Mouse (Mus musculus): ENCODE measurements around the gene Gm49396. TPM values are rescaled to one million over a fixed set of nuclear protein-coding genes. Genes with fewer than 3 reads are reported as not detected.

Gene Gm49396
- polyA plus RNA-seq, 1 experiment: 1.9 TPM

DNA sequence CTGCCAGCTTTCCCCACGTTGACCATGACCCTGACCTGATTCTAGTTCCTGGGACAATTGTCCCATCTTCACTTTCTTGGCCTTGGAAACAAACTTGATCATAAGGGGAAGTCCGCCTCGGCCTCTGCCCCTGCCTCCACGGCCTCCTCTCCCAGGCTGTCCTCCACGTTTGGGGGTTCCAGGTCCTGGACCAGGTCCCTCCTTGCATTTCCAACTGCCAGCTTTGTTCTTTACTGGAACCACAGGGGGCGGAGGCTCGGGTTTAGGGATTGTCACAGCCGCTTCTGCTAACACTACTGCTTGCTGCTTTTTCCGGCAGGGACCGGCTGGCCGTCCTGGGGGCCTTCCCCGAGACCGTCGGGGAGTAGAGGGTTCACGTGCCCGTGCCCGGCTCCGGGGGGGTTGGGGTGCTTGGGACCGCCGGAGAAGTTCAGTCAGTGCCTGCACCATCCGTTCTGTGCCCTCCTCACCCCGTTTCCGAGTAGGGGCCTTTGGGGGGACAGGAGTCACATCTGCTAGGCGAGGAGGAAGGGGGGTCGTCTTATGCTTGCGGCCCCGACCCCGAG is 23.4 kb downstream of the Gm49396 start:
- Histone ChIP-seq H3K4me3 (ENCODE audit: low read depth, low read length) (no peak overlapping the region), H3K27ac (ENCODE audit: insufficient read depth, low read length) (no peak overlapping the region), H3K9me3 (replicated peaks; ENCODE audit: control insufficient read depth, insufficient read depth, low read length, poor library complexity, severe bottlenecking) (no peaks in the 10 kb centered on the region), H3K36me3 (ENCODE audit: control insufficient read depth, insufficient read depth, low read length, poor library complexity, severe bottlenecking) (peaks cover 41% of the 10 kb centered on the region), H3K27me3 (ENCODE audit: control insufficient read depth, insufficient read depth, low read length, poor library complexity, severe bottlenecking) (no peaks in the 10 kb centered on the region), H3K9ac (ENCODE audit: low read depth, poor library complexity, severe bottlenecking) (peak overlapping the region; percentile 98; the same call in 1 of the 2 replicates), H3K4me1 (ENCODE audit: control insufficient read depth, insufficient read depth, low read length) (peaks cover 3% of the 10 kb centered on the region)
- TF ChIP-seq POLR2A (IDR thresholded peaks at IDR 0.05; ENCODE audit: insufficient read depth, low read length) (no peak), CTCF (IDR thresholded peaks at IDR 0.05; ENCODE audit: low read depth, low read length) (no peak), EP300 (IDR thresholded peaks at IDR 0.05; ENCODE audit: insufficient read depth, low read depth, low read length) (no peak)

DNA sequence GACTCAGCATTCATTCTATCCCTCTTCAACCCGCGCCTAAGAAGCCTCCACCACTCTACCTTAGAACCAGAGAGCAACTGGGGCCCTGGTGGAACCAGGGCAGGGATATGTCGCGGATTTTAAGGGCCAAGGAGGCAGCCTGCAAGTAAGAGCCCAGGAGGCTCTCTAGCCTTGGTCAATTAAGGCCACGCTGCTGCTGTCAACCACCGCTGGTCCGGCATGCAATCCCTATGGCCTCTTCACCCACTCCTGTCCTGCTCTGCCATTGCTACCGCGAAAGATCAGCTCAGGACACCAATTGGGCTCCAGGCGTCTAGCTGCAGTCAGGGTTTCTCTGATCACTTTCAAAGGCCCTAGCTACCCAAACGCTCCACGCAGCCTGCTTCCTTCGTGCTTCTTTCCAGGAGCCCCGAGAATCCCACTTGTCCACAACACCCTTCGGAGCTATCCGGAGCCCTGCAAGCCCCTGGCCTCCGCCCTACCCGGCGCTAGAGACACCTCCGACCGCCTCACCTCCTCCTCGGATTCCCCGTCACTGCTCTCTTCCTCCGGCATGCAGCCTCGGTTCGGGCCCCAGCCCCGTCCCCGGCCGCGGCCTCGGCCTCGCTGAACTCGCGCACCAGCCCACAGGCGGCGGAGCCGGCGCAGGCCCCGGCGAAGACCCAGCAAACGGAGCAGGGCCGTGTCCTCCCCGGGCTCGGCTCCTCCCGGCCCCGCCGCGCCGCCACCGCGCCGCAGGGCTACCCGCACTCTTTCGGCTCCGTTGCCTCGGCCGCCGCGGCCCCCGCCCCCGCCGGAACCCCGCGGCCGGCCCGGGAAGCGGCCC is 24.9 kb downstream of the Gm49396 start:
- H3K27ac ChIP-seq (ENCODE audit: insufficient read depth, low read length): peak overlapping the region; percentile 38; the same call in 1 of the 2 replicates

DNA sequence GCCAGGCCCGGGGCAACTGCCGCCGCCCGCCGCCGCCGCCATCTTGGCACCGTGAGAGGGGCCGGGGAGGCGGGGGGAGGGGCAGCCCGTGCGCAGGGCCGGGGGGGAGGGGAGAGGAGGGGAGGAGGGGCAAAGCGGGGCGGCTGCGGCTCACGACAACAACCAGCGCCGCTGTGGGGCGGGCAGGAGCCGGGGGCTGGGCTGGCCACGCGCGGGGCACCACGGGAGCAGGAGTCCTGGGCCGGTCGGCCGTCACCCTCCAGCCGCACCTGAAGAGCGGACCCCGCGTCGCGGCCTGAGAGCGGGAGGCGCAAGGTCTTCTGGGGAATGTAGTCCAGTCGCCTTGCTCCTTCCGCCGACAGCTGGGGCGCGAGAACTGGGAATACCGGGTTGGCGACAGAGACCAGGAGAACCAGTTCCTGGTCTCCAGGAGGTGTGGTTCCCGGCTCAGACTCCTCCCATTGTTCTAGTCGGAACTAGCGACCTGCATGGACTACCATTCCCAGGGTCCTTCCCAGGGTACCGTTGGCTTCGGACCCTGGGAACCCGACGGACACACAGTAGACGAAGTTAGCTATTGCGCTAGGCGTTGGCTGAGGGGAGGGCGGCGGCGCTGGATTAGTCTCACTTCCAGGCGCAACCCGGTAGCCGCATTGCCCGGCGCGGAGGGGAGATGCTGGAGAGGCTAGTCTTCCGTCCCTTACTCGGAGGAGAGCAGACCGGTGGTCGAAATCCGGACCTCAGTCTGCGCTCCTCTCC is 25.7 kb downstream of the Gm49396 start, which contains the start of gene Kmt2b:
Gene Kmt2b, minus strand, starts transcription at position 51 of the 759 bp plus-strand sequence.
- peak within 1 kb of the TSS; percentile 98 for H3K9ac ChIP-seq (ENCODE audit: low read depth, poor library complexity, severe bottlenecking)
- H3K4me3 ChIP-seq (ENCODE audit: low read depth, low read length): peak within 1 kb of the TSS; percentile 100
- peaks cover 25% of the 10 kb centered on the region for H3K36me3 ChIP-seq (ENCODE audit: control insufficient read depth, insufficient read depth, low read length, poor library complexity, severe bottlenecking)
- TF ChIP-seq CTCF (IDR thresholded peaks at IDR 0.05; ENCODE audit: low read depth, low read length) (no peak), EP300 (IDR thresholded peaks at IDR 0.05; ENCODE audit: insufficient read depth, low read depth, low read length) (no peak), POLR2A (IDR thresholded peaks at IDR 0.05; ENCODE audit: insufficient read depth, low read length) (no peak)
- no peaks in the 10 kb centered on the region for H3K9me3 ChIP-seq (replicated peaks; ENCODE audit: control insufficient read depth, insufficient read depth, low read length, poor library complexity, severe bottlenecking)
- H3K4me1 ChIP-seq (ENCODE audit: control insufficient read depth, insufficient read depth, low read length): peaks cover 4% of the 10 kb centered on the region
- H3K27ac ChIP-seq (ENCODE audit: insufficient read depth, low read length): peak within 1 kb of the TSS; percentile 66
- H3K27me3 ChIP-seq (ENCODE audit: control insufficient read depth, insufficient read depth, low read length, poor library complexity, severe bottlenecking): no peaks in the 10 kb centered on the region

More for the DNA sequence above, 24.9 kb downstream of the Gm49396 start:
- Histone ChIP-seq H3K27me3 (ENCODE audit: control insufficient read depth, insufficient read depth, low read length, poor library complexity, severe bottlenecking) (no peaks in the 10 kb centered on the region), H3K9me3 (replicated peaks; ENCODE audit: control insufficient read depth, insufficient read depth, low read length, poor library complexity, severe bottlenecking) (no peaks in the 10 kb centered on the region), H3K36me3 (ENCODE audit: control insufficient read depth, insufficient read depth, low read length, poor library complexity, severe bottlenecking) (peaks cover 29% of the 10 kb centered on the region), H3K4me3 (ENCODE audit: low read depth, low read length) (peak overlapping the region; percentile 100), H3K9ac (ENCODE audit: low read depth, poor library complexity, severe bottlenecking) (peak overlapping the region; percentile 98), H3K4me1 (ENCODE audit: control insufficient read depth, insufficient read depth, low read length) (peaks cover 3% of the 10 kb centered on the region)
- no peak for TF ChIP-seq POLR2A (IDR thresholded peaks at IDR 0.05; ENCODE audit: insufficient read depth, low read length)
- TF ChIP-seq CTCF (IDR thresholded peaks at IDR 0.05; ENCODE audit: low read depth, low read length): no peak
- TF ChIP-seq EP300 (IDR thresholded peaks at IDR 0.05; ENCODE audit: insufficient read depth, low read depth, low read length): no peak

DNA sequence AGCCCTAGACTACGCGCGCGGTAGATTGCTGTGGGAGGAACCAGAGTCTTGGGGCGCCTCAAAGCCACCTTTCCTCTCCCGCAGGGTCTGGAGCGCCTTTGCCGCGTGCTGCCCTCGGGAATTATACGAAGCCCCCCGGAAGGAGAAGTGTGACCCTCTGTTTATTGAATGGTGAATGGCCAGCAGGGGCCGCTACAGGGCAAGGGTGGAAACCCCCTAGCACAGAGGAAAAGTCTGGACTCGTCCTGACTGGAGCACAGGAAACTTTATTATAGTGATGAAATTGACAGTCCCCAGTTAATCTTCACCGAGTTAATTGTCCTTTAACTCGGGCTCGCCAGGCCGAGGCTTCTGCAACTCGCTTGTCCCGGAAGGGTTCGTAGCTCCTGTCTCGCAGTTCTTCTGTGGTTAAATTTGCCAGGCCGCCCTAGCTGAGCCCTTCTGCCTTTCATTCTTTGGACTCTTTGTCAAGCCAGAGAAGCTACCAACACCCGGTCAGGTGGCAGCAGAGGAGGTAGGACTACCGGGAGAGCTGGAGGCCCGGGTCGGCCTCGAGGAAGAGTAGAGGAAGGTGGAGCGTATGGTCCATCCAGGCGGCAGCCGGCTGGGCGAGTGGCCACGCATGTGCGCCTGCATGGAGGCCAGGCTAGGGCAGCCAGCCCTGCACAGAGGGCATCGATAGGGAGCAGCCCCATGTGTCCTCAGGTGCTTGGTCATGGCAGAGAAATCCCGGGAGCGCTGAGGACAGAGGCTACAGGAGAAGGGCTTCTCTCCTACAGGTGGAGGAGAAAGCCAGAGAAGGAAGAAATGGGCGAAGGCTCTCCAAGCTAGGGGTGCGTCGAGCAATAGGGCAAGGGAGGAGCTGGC is 26.5 kb downstream of the Gm49396 start:
- H3K4me1 ChIP-seq (ENCODE audit: control insufficient read depth, insufficient read depth, low read length): peaks cover 7% of the 10 kb centered on the region
- peak overlapping the region; percentile 78 for H3K9ac ChIP-seq (ENCODE audit: low read depth, poor library complexity, severe bottlenecking)
- TF ChIP-seq EP300 (IDR thresholded peaks at IDR 0.05; ENCODE audit: insufficient read depth, low read depth, low read length): no peak
- peak; percentile 70 for TF ChIP-seq CTCF (IDR thresholded peaks at IDR 0.05; ENCODE audit: low read depth, low read length)
- no peak for TF ChIP-seq POLR2A (IDR thresholded peaks at IDR 0.05; ENCODE audit: insufficient read depth, low read length)
- H3K36me3 ChIP-seq (ENCODE audit: control insufficient read depth, insufficient read depth, low read length, poor library complexity, severe bottlenecking): peaks cover 19% of the 10 kb centered on the region
- no peaks in the 10 kb centered on the region for H3K27me3 ChIP-seq (ENCODE audit: control insufficient read depth, insufficient read depth, low read length, poor library complexity, severe bottlenecking)
- peak overlapping the region; percentile 86 for H3K4me3 ChIP-seq (ENCODE audit: low read depth, low read length)
- H3K27ac ChIP-seq (ENCODE audit: insufficient read depth, low read length): peak overlapping the region; percentile 66
- H3K9me3 ChIP-seq (replicated peaks; ENCODE audit: control insufficient read depth, insufficient read depth, low read length, poor library complexity, severe bottlenecking): no peaks in the 10 kb centered on the region

DNA sequence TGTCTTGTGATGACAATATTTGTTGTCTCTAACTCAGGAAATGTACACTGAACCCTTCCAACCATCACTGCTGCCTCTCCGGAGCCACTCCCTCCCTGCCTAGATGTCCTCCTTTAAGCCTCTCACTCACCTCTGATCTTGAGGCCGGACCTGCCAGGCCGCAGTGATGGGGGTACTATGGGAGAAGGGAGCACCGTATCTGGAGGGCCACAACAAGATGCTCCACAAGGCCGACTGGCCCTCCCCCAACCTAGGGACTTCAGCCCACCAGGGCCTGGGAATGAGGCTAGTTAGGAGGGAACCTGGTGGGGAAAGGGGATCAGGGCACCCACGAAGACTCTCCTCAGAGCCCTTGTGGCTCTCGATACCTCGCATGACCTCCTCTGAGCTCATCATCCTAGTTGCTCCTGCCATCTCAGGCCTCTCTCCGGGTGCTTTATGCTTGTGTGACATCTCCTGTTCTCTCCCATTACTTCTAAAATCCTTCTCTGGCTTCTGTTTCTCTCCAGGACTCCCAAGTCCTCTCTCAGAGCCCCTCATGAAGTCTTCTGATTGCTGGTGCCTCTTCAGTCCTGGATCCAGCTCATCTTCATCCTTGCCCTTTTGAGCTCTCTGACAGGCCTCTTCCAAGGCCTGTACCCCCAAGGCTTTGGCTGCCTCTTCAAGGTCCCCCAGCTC is 27.9 kb downstream of the Gm49396 start:
- Histone ChIP-seq H3K9ac (ENCODE audit: low read depth, poor library complexity, severe bottlenecking) (peak overlapping the region; percentile 78), H3K27ac (ENCODE audit: insufficient read depth, low read length) (no peak overlapping the region), H3K4me3 (ENCODE audit: low read depth, low read length) (no peak overlapping the region)

More for the DNA sequence above, 27.9 kb downstream of the Gm49396 start:
- Histone ChIP-seq H3K4me1 (ENCODE audit: control insufficient read depth, insufficient read depth, low read length) (peaks cover 9% of the 10 kb centered on the region), H3K27me3 (ENCODE audit: control insufficient read depth, insufficient read depth, low read length, poor library complexity, severe bottlenecking) (no peaks in the 10 kb centered on the region), H3K36me3 (ENCODE audit: control insufficient read depth, insufficient read depth, low read length, poor library complexity, severe bottlenecking) (peaks cover 5% of the 10 kb centered on the region), H3K9me3 (replicated peaks; ENCODE audit: control insufficient read depth, insufficient read depth, low read length, poor library complexity, severe bottlenecking) (no peaks in the 10 kb centered on the region)
- TF ChIP-seq EP300 (IDR thresholded peaks at IDR 0.05; ENCODE audit: insufficient read depth, low read depth, low read length) (no peak), POLR2A (IDR thresholded peaks at IDR 0.05; ENCODE audit: insufficient read depth, low read length) (no peak), CTCF (IDR thresholded peaks at IDR 0.05; ENCODE audit: low read depth, low read length) (no peak)

Data from ES-Bruce4 (cell line).